Mouse (Mus musculus): ENCODE results near the gene Slco1a6. TPM values are rescaled to one million over a fixed set of nuclear protein-coding genes. Genes with fewer than 3 reads are reported as not detected.
"Not testable (repeated sequence)": the region's sequence is repeated elsewhere in the genome, so short reads cannot be mapped to it uniquely, and the experiment has no call there.

The Slco1a6 gene
- total RNA-seq (2022): not detected

DNA sequence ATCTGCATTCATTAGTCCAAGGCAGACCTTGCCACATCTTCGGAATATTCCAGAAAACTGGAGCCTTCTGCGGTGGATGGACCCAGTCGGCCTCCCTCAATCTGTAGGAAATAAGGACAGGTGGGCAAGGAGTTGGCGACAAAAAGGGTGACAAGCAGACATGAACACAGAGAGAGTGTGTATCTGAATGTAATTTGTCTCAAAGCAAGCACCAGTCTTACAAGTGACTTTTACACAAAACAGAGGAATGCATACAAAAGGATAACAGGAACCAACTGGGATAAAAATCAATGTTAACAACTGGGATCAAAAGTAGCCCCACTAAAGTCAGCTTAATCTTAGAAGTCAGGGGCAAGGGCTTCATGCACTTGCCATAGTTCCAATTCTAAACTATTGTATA lies at the start of gene Slco1a6:
Gene Slco1a6, minus strand, starts transcription at position 101 of the 400 bp plus-strand sequence.
- DNase-seq (ENCODE audit: low spot score in 2 of 2): no peak

DNA sequence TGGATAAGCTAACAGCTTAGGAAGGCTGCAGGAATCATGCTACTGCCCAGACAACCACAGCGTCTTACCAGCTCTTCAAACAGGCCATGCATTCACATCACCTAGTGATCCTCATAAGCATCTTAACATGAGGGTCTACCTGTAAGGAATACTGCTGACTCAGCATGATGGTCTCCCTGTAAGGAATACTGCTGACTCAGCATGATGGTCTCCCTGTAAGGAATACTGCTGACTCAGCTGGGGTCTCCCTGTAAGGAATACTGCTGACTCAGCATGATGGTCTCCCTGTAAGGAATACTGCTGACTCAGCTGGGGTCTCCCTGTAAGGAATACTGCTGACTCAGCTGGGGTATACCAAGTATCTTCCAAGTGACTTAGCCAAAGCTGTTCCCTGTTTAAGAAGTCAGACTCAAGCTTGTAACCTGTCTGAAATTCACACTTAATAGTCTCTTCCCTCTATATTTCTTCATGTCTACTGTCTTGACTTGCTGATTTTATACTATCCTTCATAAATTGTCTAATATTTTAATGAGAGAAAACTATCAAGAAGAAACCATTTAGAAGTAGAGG lies 42.5 kb upstream of the Slco1a6 start:
- DNase-seq (ENCODE audit: low spot score in 2 of 2): not testable (repeated sequence)

DNA sequence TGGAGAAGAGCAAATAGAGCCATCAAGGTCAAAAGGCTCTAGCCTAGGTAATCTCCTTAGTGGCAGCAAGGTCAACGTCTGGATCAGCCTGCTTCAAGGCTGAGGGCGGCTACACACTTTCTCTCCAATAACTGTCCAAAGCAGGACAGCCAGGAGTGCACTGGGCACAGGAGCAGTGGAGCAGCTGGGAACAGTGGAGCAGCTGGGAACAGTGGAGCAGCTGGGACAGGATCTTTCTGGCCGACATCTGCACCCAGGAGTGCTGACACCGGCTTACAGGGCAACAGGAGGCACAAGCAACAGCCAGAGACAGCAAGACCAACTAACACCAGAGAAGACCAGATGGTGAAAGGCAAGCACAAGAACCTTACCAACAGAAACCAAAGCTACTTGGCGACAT lies 36.7 kb upstream of the Slco1a6 start:
- DNase-seq (ENCODE audit: low spot score in 2 of 2): no peak

DNA sequence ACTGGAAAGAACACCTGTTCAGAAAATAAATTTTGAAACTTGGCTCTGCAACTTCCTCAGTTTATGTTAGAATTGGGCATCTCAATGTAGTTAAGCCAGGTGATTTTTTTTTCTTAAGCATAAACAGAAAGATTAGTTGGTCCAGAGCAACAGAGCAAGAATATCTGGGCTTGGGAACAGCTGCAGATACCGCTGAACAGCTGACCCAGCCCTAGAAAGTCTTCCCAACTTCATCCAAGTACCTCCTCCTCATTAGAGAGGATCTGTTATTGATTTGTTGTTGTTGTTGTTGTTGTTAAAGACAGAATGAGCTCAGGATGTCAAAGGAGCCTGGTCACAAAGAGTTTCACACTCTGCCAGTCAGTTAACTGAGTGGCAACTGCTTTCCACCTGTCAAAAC lies 31.1 kb upstream of the Slco1a6 start:
- DNase-seq (ENCODE audit: low spot score in 2 of 2): no peak

DNA sequence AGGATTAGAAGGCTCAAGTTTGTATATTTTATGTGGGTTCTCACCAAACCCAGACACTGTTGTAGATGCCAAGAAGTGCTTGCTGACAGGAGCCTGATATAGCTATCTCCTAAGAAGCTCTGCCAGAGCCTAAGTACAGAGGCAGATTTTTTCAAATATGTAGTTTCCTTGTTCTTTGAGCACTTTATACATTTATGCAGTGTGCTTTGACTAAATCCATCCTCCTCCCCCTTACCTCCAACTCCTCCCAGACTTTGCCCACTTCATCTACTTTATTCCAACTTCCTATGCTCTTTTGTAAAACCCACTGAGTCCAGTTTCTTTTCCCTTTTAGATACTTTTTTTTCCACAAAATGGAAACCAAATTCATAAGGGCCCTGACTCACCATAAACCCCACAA lies 11.8 kb upstream of the Slco1a6 start:
- no peak for DNase-seq (ENCODE audit: low spot score in 2 of 2)

DNA sequence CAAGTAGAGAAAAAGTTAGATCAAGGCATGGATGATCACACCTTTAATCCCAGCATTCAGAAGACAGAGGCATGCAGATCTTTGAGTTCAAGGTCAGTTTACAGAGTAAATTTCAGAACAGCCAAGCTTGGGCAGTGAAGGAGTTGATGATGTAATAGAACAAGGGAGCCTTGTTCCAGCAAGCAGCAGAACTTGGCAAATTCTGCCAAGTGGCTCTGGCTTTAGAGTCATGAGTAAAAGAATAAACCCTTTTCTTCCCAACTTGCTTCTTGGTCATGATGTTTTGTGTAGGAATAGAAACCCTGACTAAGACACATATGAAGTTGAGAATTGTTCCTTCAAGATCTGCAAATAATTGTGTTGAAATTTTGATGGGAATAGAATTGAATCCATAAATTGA lies 3.5 kb upstream of the Slco1a6 start:
- no peak for DNase-seq (ENCODE audit: low spot score in 2 of 2)

DNA sequence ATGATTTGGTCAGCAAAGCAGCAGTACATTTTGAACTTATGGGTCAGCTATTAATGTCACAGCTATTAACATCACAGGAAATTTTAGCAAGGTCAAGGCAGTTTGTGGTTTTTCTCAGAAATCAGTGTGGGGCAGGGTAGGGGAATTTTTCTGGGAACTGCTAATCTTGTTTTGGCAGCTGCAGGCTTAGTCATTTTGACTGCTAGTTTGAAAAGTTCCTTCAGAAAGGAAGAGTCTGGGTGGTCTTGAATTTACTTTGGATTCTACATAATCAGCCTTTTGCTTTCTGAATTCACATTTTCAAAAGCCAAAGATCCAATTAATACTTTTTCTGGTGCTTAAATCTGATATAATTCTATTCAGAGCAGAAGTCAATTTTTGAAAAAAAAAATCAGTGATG lies 1.4 kb upstream of the Slco1a6 start:
- DNase-seq (ENCODE audit: low spot score in 2 of 2): no peak

DNA sequence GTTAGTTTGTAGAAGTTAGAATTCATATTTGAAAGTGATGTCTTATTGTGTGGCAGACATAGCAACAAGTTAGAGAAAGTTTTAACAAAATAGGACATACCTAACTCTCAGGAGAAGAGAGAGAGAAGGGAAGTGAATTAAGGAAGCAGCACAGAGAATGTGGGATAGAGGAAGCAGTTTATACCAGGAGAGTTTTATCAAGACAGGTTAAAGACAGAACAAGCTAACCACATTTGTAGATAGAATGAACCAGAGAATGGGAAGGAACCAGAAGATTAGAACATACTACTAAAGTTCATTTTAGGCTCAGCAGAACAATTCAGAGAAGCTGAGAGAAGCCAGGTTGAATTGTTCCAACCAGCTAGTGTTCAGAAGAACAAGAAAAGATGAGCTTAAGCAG lies 7.8 kb downstream of the Slco1a6 start:
- no peak for DNase-seq (ENCODE audit: low spot score in 2 of 2)

DNA sequence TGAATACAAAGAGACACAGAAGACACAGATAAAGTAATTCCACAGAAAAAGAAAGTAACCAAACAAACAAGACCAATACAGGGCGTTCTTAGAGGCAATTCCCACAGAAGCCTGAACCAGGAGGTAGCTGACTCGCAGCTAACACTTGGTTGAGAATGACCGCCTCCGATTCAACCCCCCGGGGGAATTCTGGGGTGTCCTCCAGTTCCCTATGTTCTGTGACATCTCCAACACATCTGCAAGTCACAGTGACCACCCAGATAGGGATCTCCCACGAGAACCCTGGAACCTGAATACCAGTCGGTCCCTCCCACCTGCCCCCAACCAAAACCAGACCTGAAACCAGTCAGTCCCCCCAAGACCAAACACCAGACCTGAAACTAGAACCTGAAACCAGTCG lies 14.1 kb downstream of the Slco1a6 start:
- no peak for DNase-seq (ENCODE audit: low spot score in 2 of 2)

DNA sequence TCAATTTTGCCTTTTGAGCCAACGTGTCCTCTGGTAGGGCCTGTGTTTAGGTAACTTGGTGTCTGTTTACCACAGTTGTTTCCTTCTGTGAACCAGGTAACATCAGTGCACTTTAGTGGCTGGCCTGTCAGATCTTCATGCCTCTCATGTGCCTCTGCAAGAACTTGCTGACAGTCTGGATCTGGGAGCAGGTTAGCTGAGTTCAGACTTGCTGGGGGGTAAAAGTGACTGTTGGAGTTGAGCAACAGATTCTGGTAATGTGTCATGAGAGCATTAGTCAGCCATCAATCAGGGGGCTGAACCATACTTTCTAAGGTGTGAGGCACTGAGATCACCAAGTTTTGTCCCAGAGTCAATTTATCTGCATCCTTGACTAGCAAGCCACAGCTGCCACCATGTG lies 16.4 kb downstream of the Slco1a6 start:
- DNase-seq (ENCODE audit: low spot score in 2 of 2): no peak

DNA sequence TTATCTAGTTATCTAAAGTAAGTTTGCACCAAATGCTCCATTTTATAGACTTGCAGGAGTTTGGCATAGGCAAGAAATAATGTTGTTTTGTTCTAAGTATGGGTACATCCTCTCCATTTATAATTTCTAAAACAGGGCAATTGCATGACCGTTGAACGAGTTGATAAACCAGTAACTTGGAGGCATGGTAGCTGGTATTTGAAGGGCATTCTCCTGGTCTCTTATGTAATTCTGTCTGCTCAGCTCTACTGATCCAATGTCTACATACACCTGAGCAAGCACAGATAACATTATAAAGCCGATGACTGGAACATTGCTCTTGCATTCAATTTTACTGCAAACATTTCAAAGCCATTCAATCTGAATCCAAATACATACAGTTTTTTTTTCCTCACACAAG lies 20.9 kb downstream of the Slco1a6 start:
- DNase-seq (ENCODE audit: low spot score in 2 of 2): no peak

DNA sequence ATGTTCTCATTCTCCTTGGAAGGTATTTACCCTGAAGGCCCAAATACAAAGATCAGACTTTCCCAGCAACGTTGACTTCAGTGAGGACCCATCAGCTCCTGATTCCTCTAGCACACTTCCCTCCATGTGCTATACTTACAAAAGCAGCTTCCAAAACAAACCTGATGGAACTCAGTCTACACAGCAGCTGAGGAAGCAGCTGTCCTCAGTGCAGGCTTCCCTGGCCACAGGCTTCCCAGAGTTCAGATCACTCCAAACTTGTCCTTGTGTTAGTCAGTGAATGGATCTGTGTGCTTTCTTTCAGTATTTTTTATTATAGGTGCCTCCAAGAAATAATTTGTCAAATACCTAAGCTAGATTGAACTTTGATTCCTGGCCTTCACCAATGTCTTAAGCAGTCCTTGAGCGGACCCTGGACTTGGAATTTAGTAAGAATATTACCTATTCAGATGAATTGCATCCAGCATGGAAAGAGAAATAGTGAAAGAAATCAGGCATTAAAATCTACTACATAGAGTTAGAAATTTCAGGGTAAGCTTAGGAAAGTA lies 22.4 kb downstream of the Slco1a6 start:
- no peak for DNase-seq (ENCODE audit: low spot score in 2 of 2)

DNA sequence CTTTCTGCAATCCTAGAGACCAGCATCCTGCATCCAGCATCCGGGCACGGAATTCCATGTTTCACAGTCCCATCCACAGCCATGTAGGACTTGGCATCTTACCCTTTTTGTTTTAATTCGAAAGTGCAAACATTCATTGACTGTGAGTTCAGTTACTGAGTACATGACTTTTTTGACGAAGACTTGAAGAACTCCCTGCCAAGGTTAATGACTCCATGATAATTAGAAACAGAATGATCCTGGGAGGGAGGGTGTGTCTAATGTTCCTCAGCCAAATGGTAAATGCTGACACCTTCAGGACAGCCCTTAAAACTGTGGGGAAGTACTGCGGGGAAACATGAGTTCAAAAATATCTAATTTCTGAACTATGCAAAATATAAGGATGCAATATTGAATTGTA lies 44.9 kb downstream of the Slco1a6 start:
- DNase-seq (ENCODE audit: low spot score in 2 of 2): no peak

DNA sequence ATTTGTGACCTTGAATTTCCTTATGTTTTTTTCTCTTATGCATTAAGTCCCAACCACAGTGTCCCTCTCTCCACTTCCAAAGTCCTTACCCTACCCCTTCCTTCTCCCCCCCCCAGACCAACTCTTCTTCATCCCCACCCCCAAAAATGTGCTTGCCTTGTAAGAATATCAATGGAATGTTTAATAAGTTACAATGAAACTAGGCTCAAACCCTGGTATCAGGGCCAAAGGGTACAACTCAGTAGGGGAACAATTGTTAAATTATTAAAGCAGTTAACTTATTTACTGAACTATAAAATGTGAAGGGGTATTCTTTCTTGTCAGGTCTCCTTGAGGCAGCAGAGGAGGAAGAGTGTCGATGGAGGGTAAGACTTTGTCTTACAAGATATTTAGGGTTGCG lies 47.1 kb downstream of the Slco1a6 start:
- DNase-seq (ENCODE audit: low spot score in 2 of 2): no peak

DNA sequence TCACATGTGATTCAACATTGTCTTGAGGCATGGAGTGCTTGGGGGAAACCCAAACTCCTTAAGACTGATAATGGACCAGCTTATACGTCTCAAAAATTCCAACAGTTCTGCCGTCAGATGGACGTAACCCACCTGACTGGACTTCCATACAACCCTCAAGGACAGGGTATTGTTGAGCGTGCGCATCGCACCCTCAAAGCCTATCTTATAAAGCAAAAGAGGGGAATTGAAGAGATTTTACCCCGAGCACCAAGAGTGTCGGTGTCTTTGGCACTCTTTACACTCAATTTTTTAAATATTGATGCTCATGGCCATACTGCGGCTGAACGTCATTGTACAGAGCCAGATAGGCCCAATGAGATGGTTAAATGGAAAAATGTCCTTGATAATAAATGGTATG lies 54.2 kb downstream of the Slco1a6 start:
- peak; percentile 30 to 42 for DNase-seq (ENCODE audit: low spot score in 2 of 2)

DNA sequence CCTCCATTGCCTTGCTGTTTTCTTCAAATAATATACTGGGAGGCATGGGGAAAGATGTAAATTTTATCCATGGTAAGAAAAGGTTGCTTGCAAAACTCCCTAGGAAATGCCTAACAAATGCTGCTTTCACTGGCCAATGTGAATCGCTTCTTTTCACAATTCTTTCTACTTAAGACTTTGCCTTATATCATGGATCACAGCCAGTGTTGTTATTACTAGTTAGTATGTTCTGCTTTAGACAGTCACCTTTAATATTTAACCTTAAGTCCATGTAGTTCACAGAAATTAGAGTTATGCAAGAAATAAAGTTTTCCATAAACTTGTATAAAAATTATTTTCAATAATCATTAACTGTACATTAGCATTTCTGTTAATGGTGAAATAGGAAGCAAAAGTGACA lies 60.0 kb downstream of the Slco1a6 start:
- no peak for DNase-seq (ENCODE audit: low spot score in 2 of 2)

DNA sequence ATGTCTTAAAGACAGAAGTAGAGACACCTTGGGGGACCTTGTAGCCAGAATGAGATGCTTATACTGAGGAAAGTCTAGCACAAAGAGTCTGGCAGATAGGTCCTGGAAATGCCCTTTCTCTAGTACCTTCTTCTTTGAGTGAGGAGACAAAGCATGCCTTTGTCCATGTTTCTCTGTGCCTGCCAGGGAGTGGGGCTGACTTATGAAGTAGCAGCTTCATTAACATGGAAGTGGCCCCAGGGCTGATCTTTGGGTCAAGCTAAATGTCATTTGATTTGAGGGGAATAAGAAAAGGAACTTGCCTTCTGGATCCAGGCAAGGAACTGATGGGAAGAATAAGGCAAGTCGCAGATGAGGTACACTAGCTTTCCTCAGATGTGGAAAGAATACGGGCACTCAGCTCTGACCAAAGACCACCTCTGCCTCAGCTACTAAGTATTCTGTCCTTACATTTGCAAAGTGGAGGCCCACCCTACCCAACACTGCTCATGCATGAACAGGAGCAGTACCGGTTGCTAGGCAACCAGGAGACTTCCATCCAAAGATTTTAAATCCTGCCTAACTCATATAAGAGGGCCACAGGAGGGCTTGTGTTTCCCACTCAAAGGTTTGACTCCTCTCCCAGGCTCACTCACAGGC lies 96.5 kb downstream of the Slco1a6 start:
- DNase-seq (ENCODE audit: low spot score in 2 of 2): no peak

DNA sequence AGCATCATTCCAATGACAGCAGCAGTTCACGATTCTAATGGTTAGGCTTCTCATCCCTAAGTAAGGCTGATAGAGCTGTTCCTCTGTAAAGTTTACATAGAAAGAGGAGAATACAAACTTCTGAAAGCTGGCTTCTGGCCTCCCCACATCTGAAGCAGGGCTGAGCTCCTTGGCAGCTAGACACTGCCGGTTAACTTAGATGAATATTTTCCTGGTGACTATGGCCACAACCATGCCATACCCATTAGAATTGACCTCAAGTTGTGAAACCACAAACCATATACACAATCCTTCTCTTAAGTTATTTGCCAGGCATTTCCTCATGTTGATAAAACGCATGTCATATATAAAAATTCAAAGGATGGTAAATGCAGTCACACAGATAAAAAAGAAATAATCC lies 117.2 kb downstream of the Slco1a6 start:
- no peak for DNase-seq (ENCODE audit: low spot score in 2 of 2)

DNA sequence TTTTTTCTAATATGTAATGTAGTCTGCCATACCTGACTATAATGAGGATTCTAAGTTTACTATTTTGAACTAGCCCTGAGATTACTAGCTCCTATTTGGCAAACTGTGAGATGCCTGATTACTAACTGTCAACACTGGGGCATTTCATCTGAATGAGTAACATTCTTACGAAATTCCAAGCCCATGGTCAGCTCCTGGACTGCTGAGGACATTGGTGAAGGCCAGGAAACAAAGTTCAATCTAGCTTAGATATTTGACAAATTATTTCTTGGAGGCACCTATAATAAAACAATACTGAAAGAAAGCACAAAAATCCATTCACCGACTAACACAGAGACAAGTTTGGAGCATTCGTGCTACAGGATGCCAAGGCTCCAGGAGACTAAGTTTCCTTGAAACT lies 150.0 kb downstream of the Slco1a6 start:
- not testable (repeated sequence) for DNase-seq (ENCODE audit: low spot score in 2 of 2)

DNA sequence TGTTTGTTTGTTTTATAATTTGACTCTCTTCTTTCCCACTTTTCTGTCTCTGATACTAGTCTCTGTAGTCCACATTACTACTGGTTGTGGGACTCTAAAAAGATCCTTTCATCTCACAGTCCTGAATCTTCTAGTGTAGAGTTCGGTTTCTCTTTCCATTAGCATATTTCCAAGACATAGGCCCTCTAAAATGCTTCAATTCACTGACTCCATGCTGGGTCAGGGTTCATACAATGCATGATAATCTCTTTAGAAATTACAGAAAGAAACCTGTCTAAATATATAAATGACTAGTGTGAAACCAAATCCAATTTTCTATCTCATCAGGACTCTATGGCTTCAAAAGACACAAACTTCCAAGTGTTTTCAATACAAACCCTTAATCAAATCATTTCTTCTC lies 160.6 kb downstream of the Slco1a6 start:
- no peak for DNase-seq (ENCODE audit: low spot score in 2 of 2)

DNA sequence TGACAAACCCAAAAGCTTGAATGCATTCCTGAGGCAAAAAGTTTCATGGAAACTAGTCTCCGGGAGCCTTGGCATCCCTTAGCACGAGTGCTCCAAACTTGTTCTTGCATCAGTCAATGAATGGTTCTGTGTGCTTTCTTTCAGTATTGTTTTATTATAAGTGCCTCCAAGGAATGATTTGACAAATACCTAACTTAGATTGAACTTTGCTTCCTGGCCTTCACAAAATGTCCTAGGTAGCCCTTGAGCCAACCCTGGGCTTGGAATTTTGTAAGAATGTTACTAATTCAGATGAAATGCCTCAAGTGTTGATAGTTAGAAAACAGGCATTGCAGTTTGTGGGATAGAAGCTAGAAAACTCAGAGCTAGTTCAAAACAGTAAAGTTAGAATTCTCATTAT lies 162.6 kb downstream of the Slco1a6 start:
- no peak for DNase-seq (ENCODE audit: low spot score in 2 of 2)

DNA sequence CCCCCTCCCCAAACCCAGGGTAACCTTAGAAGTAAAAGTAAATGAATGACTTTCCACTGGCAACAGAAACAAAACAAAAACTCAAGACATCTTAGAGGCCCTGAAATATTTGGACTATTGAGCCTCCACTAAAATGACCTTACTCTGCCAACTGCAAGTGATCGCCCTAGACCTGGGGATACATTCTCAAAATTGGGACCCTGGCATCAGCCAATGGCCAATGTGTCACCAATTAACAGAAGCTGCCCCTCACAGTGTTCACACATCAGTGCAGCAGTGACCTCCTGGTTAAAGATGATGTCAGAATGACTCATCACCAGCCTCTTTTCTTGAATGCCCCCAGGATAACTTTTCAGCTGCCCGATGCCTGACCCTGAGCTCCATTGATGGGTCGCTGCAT lies 166.4 kb downstream of the Slco1a6 start:
- DNase-seq (ENCODE audit: low spot score in 2 of 2): no peak

Data from gastrocnemius, adult 8-10 months (tissue).